Mouse (Mus musculus): ENCODE data around the gene Dscaml1. TPM values are rescaled to one million over a fixed set of nuclear protein-coding genes. Genes with fewer than 3 reads are reported as not detected.

The Dscaml1 gene
- polyA plus RNA-seq, 1 experiment from 2014 or later: 0.54 TPM

DNA sequence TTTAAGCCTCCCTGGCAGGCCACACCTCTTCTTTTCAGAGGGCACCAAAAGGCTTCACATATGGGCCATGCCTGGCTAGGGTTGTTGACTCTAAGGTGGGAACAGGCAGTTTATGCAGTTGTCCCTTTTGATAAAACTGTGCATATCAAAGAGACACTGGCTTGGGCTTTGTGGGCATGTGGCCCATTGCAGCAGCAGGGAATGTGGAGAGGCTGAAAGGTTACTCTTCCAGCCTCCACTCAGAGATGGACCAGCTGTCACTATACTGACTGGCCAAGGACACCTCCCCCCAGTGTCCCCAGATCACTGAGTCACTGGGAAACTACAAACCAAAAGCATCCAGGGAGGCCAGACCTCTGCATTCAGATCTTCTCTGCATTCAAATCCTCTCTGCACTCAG is 180.9 kb downstream of the Dscaml1 start:
- Histone ChIP-seq H3K36me3 (ENCODE audit: control insufficient read depth, insufficient read depth) (no peaks in the 10 kb centered on the region), H3K4me1 (ENCODE audit: control insufficient read depth, insufficient read depth, low read length) (no peaks in the 10 kb centered on the region)

DNA sequence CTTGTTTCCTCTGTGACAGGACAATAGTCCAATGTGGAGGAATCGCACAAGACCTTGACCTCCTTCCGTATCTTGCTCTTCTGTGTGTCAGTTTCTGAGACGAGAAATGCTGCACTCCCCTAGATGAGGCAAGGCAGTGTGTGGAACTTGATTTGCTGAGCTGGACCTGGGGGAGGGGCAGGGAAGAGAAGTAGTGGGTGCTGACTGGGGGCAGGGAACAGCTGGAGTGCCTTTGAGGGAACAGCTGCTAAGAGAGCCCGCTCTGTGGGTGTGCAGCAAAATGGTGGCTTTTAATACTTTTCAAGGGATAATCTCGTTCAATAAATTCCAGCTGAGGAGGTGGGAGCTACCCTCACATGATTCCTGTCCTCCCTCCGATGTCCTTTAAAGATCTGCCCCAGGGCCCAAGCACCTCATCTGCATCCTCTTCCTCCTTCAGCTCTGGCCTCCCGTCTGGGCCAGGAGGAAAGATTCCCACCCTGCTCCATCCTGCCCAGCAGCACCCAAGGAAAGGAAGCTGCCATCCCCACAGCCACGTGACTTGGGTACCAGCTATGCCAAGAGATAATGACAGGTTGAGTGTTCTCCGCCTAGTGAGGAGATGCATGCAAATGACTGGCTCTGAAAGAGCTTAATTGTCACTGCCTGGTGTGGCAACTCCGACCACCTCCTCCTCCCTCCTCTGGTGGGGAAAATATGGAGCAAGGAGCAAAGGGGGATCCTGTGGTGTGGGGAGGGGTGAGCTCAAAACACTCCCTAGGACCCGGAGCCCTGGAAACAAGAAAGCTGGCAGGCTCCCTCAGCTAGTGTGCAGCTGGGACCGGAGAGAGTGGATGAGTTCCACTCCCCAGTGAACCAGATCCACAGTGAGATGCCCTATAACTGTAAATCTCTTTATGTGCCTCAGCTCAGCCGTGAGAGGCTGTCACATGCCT is 181.9 kb downstream of the Dscaml1 start:
- H3K27me3 ChIP-seq (ENCODE audit: control insufficient read depth, insufficient read depth, low read length): peaks cover 2% of the 10 kb centered on the region; the same call in 1 of the 2 replicates
- H3K36me3 ChIP-seq (ENCODE audit: control insufficient read depth, insufficient read depth): no peaks in the 10 kb centered on the region
- ATAC-seq (replicated peaks; ENCODE audit: extremely low read depth, insufficient read depth, low FRiP score): no peak
- no peak overlapping the region for H3K27ac ChIP-seq (ENCODE audit: low read length)
- no peaks in the 10 kb centered on the region for H3K9me3 ChIP-seq (replicated peaks; ENCODE audit: control insufficient read depth, low read length)
- no peak overlapping the region for H3K4me2 ChIP-seq (ENCODE audit: low read depth, low read length)
- H3K4me3 ChIP-seq (ENCODE audit: low read length): no peak overlapping the region
- H3K4me1 ChIP-seq (ENCODE audit: control insufficient read depth, insufficient read depth, low read length): no peaks in the 10 kb centered on the region
- no peak overlapping the region for H3K9ac ChIP-seq (ENCODE audit: low read length)
- 43% methylated on average over 13 of the region's 13 CpGs for WGBS

More for the DNA sequence above, 180.9 kb downstream of the Dscaml1 start:
- ATAC-seq (replicated peaks; ENCODE audit: extremely low read depth, insufficient read depth, low FRiP score): no peak
- H3K9ac ChIP-seq (ENCODE audit: low read length): no peak overlapping the region
- no peak overlapping the region for H3K27ac ChIP-seq (ENCODE audit: low read length)
- H3K4me3 ChIP-seq (ENCODE audit: low read length): no peak overlapping the region
- H3K4me2 ChIP-seq (ENCODE audit: low read depth, low read length): no peak overlapping the region
- H3K27me3 ChIP-seq (ENCODE audit: control insufficient read depth, insufficient read depth, low read length): peaks cover 2% of the 10 kb centered on the region; the same call in 1 of the 2 replicates
- H3K9me3 ChIP-seq (replicated peaks; ENCODE audit: control insufficient read depth, low read length): no peaks in the 10 kb centered on the region

DNA sequence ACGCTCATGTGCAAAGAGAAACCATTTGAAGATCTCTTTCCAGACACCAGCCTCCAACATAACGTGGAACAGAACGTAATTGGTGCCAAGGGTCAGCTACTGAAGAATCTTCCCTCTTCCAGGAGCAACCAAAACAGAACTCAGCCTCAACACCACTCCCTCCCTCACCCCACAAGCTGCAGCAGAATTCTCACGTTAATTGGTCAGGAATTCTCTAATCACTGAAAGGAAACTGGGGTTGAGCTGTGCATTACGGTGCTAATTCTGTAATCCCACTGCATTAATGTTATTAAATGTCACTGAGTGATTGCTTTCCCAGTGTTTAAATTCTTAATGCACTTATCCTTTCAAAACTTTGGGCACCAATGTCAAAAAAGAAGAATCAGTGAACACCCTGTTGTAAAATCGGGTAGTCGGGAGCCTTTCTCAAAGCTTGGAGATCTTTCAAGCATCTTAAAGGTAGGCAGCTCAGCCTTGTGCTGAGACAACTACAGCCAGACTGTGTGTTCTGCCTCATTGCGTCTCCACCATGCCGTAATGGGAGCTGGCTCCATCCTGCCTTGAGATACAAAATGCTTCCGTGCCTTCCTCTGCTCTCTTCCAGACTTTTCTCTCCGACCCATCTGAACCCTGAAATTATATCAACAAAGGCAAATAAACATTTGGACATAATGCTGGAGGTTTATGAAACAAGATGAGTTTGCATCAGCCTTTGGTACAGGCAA is 184.1 kb downstream of the Dscaml1 start:
- no peak overlapping the region for H3K4me2 ChIP-seq (ENCODE audit: low read depth, low read length)
- no peaks in the 10 kb centered on the region for H3K9me3 ChIP-seq (replicated peaks; ENCODE audit: control insufficient read depth, low read length)
- H3K36me3 ChIP-seq (ENCODE audit: control insufficient read depth, insufficient read depth): no peaks in the 10 kb centered on the region
- H3K4me3 ChIP-seq (ENCODE audit: low read length): no peak overlapping the region
- peaks cover 2% of the 10 kb centered on the region; the same call in 1 of the 2 replicates for H3K27me3 ChIP-seq (ENCODE audit: control insufficient read depth, insufficient read depth, low read length)
- no peak overlapping the region for H3K9ac ChIP-seq (ENCODE audit: low read length)
- no peaks in the 10 kb centered on the region for H3K4me1 ChIP-seq (ENCODE audit: control insufficient read depth, insufficient read depth, low read length)
- ATAC-seq (replicated peaks; ENCODE audit: extremely low read depth, insufficient read depth, low FRiP score): no peak
- no peak overlapping the region for H3K27ac ChIP-seq (ENCODE audit: low read length)
- WGBS: 69% methylated on average over 11 of the region's 11 CpGs

DNA sequence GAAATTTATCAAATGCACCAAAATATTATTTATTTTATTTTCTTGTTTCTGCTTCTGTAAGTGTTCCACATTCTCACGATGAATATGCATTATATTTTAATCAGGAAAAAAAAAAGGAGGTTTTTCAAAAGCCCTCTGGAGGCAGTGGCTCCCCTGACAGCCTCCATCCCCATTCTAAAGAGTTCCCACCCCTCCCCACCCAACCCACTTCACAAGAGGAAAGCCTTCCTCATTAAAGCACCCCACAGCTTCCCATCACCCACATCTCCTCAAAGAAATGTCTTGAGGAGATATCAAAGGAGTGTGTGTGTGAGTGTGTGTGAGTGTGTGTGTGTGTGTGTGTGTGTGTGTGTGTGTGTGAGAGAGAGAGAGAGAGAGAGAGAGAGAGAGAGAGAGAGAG is 188.2 kb downstream of the Dscaml1 start:
- Histone ChIP-seq H3K9ac (ENCODE audit: low read length) (no peak overlapping the region), H3K27ac (ENCODE audit: low read length) (no peak overlapping the region), H3K4me2 (ENCODE audit: low read depth, low read length) (no peak overlapping the region), H3K4me1 (ENCODE audit: control insufficient read depth, insufficient read depth, low read length) (no peaks in the 10 kb centered on the region), H3K9me3 (replicated peaks; ENCODE audit: control insufficient read depth, low read length) (no peaks in the 10 kb centered on the region), H3K36me3 (ENCODE audit: control insufficient read depth, insufficient read depth) (no peaks in the 10 kb centered on the region), H3K4me3 (ENCODE audit: low read length) (no peak overlapping the region), H3K27me3 (ENCODE audit: control insufficient read depth, insufficient read depth, low read length) (no peaks in the 10 kb centered on the region; the same call in 1 of the 2 replicates)
- no peak for ATAC-seq (replicated peaks; ENCODE audit: extremely low read depth, insufficient read depth, low FRiP score)
- WGBS: 90% methylated on average over 1 of the region's 1 CpGs

DNA sequence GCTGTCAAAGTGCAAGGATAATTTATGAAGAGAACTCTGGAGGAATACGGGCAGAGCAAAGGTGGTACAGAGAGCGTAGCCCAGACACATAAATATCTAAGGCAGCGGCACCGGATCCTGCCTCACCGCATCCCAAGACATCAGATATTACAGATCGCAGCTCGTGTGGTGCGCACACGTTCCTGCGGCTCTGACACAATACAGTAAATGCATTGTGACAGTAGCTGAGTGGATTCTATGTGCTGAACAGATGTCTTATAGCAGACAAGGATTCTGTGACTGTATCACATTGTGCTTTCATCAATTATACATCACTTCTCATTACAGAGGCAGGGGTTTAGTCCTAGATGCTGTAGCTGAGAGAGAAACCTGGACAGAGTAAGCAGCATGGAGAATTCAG is 191.5 kb downstream of the Dscaml1 start:
- no peak for ATAC-seq (replicated peaks; ENCODE audit: extremely low read depth, insufficient read depth, low FRiP score)

GRCm38 (mm10) chr9:45618443-45618842 is 192.0 kb downstream of the Dscaml1 start:
- Histone ChIP-seq H3K4me3 (ENCODE audit: low read length) (no peak overlapping the region), H3K4me2 (ENCODE audit: low read depth, low read length) (no peak overlapping the region), H3K36me3 (ENCODE audit: control insufficient read depth, insufficient read depth) (no peaks in the 10 kb centered on the region), H3K4me1 (ENCODE audit: control insufficient read depth, insufficient read depth, low read length) (no peaks in the 10 kb centered on the region), H3K27ac (ENCODE audit: low read length) (no peak overlapping the region), H3K27me3 (ENCODE audit: control insufficient read depth, insufficient read depth, low read length) (peaks cover under 1% of the 10 kb centered on the region; the same call in 1 of the 2 replicates), H3K9ac (ENCODE audit: low read length) (no peak overlapping the region), H3K9me3 (replicated peaks; ENCODE audit: control insufficient read depth, low read length) (no peaks in the 10 kb centered on the region)
- no peak for ATAC-seq (replicated peaks; ENCODE audit: extremely low read depth, insufficient read depth, low FRiP score)
- WGBS: 82% methylated on average over 7 of the region's 7 CpGs

More for the DNA sequence above, 191.5 kb downstream of the Dscaml1 start:
- H3K9me3 ChIP-seq (replicated peaks; ENCODE audit: control insufficient read depth, low read length): no peaks in the 10 kb centered on the region
- WGBS: 81% methylated on average over 10 of the region's 10 CpGs
- H3K9ac ChIP-seq (ENCODE audit: low read length): no peak overlapping the region
- H3K4me1 ChIP-seq (ENCODE audit: control insufficient read depth, insufficient read depth, low read length): no peaks in the 10 kb centered on the region
- H3K27ac ChIP-seq (ENCODE audit: low read length): no peak overlapping the region
- no peaks in the 10 kb centered on the region; the same call in 1 of the 2 replicates for H3K27me3 ChIP-seq (ENCODE audit: control insufficient read depth, insufficient read depth, low read length)
- H3K36me3 ChIP-seq (ENCODE audit: control insufficient read depth, insufficient read depth): no peaks in the 10 kb centered on the region
- no peak overlapping the region for H3K4me2 ChIP-seq (ENCODE audit: low read depth, low read length)
- H3K4me3 ChIP-seq (ENCODE audit: low read length): no peak overlapping the region

GRCm38 (mm10) chr9:45620049-45620448 is 193.6 kb downstream of the Dscaml1 start:
- no peaks in the 10 kb centered on the region for H3K36me3 ChIP-seq (ENCODE audit: control insufficient read depth, insufficient read depth)
- H3K4me1 ChIP-seq (ENCODE audit: control insufficient read depth, insufficient read depth, low read length): no peaks in the 10 kb centered on the region
- H3K9ac ChIP-seq (ENCODE audit: low read length): no peak overlapping the region
- no peak for ATAC-seq (replicated peaks; ENCODE audit: extremely low read depth, insufficient read depth, low FRiP score)
- no peak overlapping the region for H3K27ac ChIP-seq (ENCODE audit: low read length)
- peaks cover 4% of the 10 kb centered on the region; the same call in 1 of the 2 replicates for H3K27me3 ChIP-seq (ENCODE audit: control insufficient read depth, insufficient read depth, low read length)
- H3K4me3 ChIP-seq (ENCODE audit: low read length): no peak overlapping the region
- H3K9me3 ChIP-seq (replicated peaks; ENCODE audit: control insufficient read depth, low read length): no peaks in the 10 kb centered on the region
- WGBS: 57% methylated on average over 9 of the region's 9 CpGs
- no peak overlapping the region for H3K4me2 ChIP-seq (ENCODE audit: low read depth, low read length)

DNA sequence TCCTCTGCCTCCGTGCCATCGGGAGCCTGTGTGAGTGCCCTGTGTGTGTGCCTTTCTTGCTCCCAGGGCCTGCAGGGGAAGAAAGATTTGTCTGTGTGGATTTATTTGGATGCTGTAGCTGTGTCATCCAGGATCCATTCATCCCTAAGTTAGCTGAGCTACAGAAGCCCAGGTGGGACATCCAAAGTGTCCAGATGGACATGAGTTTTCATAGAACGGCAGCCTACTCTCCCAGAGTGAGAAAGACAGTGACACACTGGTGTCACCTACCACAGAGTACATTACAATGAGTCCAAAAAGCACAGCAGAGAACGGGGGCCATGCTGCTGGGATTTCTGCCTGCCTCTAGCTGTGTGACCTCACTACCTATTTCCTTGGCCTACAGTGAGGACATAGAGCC is 194.5 kb downstream of the Dscaml1 start:
- Histone ChIP-seq H3K9me3 (replicated peaks; ENCODE audit: control insufficient read depth, low read length) (no peaks in the 10 kb centered on the region), H3K27me3 (ENCODE audit: control insufficient read depth, insufficient read depth, low read length) (peaks cover 4% of the 10 kb centered on the region; the same call in 1 of the 2 replicates), H3K4me2 (ENCODE audit: low read depth, low read length) (no peak overlapping the region), H3K4me3 (ENCODE audit: low read length) (no peak overlapping the region), H3K27ac (ENCODE audit: low read length) (no peak overlapping the region), H3K36me3 (ENCODE audit: control insufficient read depth, insufficient read depth) (no peaks in the 10 kb centered on the region), H3K9ac (ENCODE audit: low read length) (no peak overlapping the region), H3K4me1 (ENCODE audit: control insufficient read depth, insufficient read depth, low read length) (no peaks in the 10 kb centered on the region)
- no peak for ATAC-seq (replicated peaks; ENCODE audit: extremely low read depth, insufficient read depth, low FRiP score)
- 83% methylated on average over 4 of the region's 4 CpGs for WGBS

Data from heart, embryonic 16.5 days (tissue).